In genomic region chr6:137328228-137328627, GRCm38 (mm10) we compare ENCODE assay signal across 14 mouse cellular contexts.
DNase-seq lines count a peak whose midpoint lies in the region; ATAC-seq and TF ChIP-seq lines count a peak whose summit lies in the region.
"Had no signal": no experiment of that assay in that cellular context is flagged by ENCODE, and none has a peak within 500 bp of the region (broad histone marks: within the 10 kb centered on the region; RNA-seq: fewer than 3 reads in every experiment).

No protein-coding gene starts in this region.

- no peak overlapping the region for H3K4me3 ChIP-seq in forebrain, embryonic 11.5 days (ENCODE audit: low read depth, low read length)
- H3K4me3 ChIP-seq in forebrain, postnatal 0 days (ENCODE audit: low read depth, low read length), result no peak overlapping the region
- H3K4me3 ChIP-seq in neural tube, embryonic 13.5 days, result no peak overlapping the region
- H3K4me3 ChIP-seq in neural tube, embryonic 15.5 days (replicated peaks), result no peak overlapping the region
- H3K4me3 ChIP-seq in ES-E14 (ENCODE audit: insufficient read depth in 1 of 2, low read depth in 1 of 2, low read length in 2 of 2, poor library complexity in 1 of 2, severe bottlenecking in 1 of 2), result no peak overlapping the region
- no peak overlapping the region for H3K4me3 ChIP-seq in intestine, embryonic 15.5 days (replicated peaks)
- H3K4me3 ChIP-seq: embryonic facial prominence, embryonic 10.5 days; embryonic facial prominence, embryonic 12.5 days had no signal

- peak; percentile 34; the same call in 1 of the 2 replicates for ATAC-seq in forebrain, embryonic 11.5 days (replicated peaks; ENCODE audit: low FRiP score)
- ATAC-seq in forebrain, postnatal 0 days, result no peak
- no peak for ATAC-seq in neural tube, embryonic 13.5 days (ENCODE audit: low read depth)
- ATAC-seq in neural tube, embryonic 15.5 days (ENCODE audit: low FRiP score), result no peak
- no peak for ATAC-seq in intestine, embryonic 15.5 days
- ATAC-seq: activated CD4-positive, CD25-positive, alpha-beta regulatory T cell, adult 4 months; Patski had no signal

- no peaks in the 10 kb centered on the region for H3K36me3 ChIP-seq in forebrain, embryonic 11.5 days (ENCODE audit: control insufficient read depth, insufficient read depth, low read length)
- no peaks in the 10 kb centered on the region for H3K36me3 ChIP-seq in forebrain, postnatal 0 days (ENCODE audit: insufficient read depth)
- 0 out of 2 replicates have a peak, but pooled peaks cover 3% of the 10 kb centered on the region for H3K36me3 ChIP-seq in neural tube, embryonic 13.5 days
- no peaks in the 10 kb centered on the region; the same call in 1 of the 2 replicates for H3K36me3 ChIP-seq in neural tube, embryonic 15.5 days
- H3K36me3 ChIP-seq in ES-E14 (ENCODE audit: control insufficient read depth, insufficient read depth, low read length, poor library complexity, severe bottlenecking), result no peaks in the 10 kb centered on the region
- H3K36me3 ChIP-seq in intestine, embryonic 15.5 days, result no peaks in the 10 kb centered on the region
- H3K36me3 ChIP-seq: embryonic facial prominence, embryonic 10.5 days; embryonic facial prominence, embryonic 12.5 days; G1E had no signal

- WGBS in forebrain, embryonic 11.5 days, result 67% methylated on average over 4 of the region's 4 CpGs
- WGBS in forebrain, postnatal 0 days, result 62% methylated on average over 4 of the region's 4 CpGs
- 69% methylated on average over 4 of the region's 4 CpGs for WGBS in neural tube, embryonic 13.5 days
- 69% methylated on average over 4 of the region's 4 CpGs for WGBS in neural tube, embryonic 15.5 days
- WGBS in intestine, embryonic 15.5 days, result 70% methylated on average over 4 of the region's 4 CpGs

- no peak for TF ChIP-seq CTCF in forebrain, postnatal 0 days (IDR thresholded peaks at IDR 0.05; ENCODE audit: low read depth)

- no peaks in the 10 kb centered on the region for H3K27me3 ChIP-seq in forebrain, embryonic 11.5 days (ENCODE audit: control insufficient read depth, insufficient read depth, low read length)
- H3K27me3 ChIP-seq in forebrain, postnatal 0 days (ENCODE audit: insufficient read depth, low read length), result no peaks in the 10 kb centered on the region
- no peaks in the 10 kb centered on the region for H3K27me3 ChIP-seq in neural tube, embryonic 13.5 days
- H3K27me3 ChIP-seq in neural tube, embryonic 15.5 days (replicated peaks), result no peaks in the 10 kb centered on the region
- H3K27me3 ChIP-seq in intestine, embryonic 15.5 days (replicated peaks), result no peaks in the 10 kb centered on the region
- H3K27me3 ChIP-seq: embryonic facial prominence, embryonic 12.5 days; Patski had no signal

- no peak overlapping the region for H3K9ac ChIP-seq in forebrain, embryonic 11.5 days (ENCODE audit: low read length)
- H3K9ac ChIP-seq in forebrain, postnatal 0 days, result no peak overlapping the region
- H3K9ac ChIP-seq in neural tube, embryonic 13.5 days, result no peak overlapping the region
- no peak overlapping the region for H3K9ac ChIP-seq in neural tube, embryonic 15.5 days (replicated peaks)
- H3K9ac ChIP-seq in ES-E14 (ENCODE audit: insufficient read depth, low read depth, low read length, poor library complexity, severe bottlenecking), result no peak overlapping the region
- no peak overlapping the region for H3K9ac ChIP-seq in intestine, embryonic 15.5 days
- H3K9ac ChIP-seq: embryonic facial prominence, embryonic 12.5 days had no signal

- H3K27ac ChIP-seq in forebrain, embryonic 11.5 days (ENCODE audit: low read depth, low read length), result no peak overlapping the region
- H3K27ac ChIP-seq in forebrain, postnatal 0 days (ENCODE audit: low read depth, low read length), result no peak overlapping the region
- no peak overlapping the region for H3K27ac ChIP-seq in neural tube, embryonic 13.5 days (replicated peaks)
- H3K27ac ChIP-seq in neural tube, embryonic 15.5 days (replicated peaks), result no peak overlapping the region
- no peak overlapping the region for H3K27ac ChIP-seq in ES-E14 (ENCODE audit: insufficient read depth, low read depth, low read length, poor library complexity, severe bottlenecking)
- no peak overlapping the region for H3K27ac ChIP-seq in intestine, embryonic 15.5 days
- H3K27ac ChIP-seq: embryonic facial prominence, embryonic 10.5 days; embryonic facial prominence, embryonic 12.5 days had no signal

- no peak for DNase-seq in forebrain, embryonic 11.5 days (ENCODE audit: low spot score)
- no peak for DNase-seq in forebrain, postnatal 0 days
- DNase-seq in ES-E14 (ENCODE audit: low read depth, low spot score), result no peak
- DNase-seq: cerebellum, adult 11-12 months; cerebellum, adult 2 months; cerebellum, adult 9-10 months had no signal

- H3K9me3 ChIP-seq in forebrain, embryonic 11.5 days (ENCODE audit: control insufficient read depth, low read length), result no peaks in the 10 kb centered on the region
- no peaks in the 10 kb centered on the region for H3K9me3 ChIP-seq in forebrain, postnatal 0 days (ENCODE audit: low read length)
- 0 out of 2 replicates have a peak, but pooled peaks cover 3% of the 10 kb centered on the region for H3K9me3 ChIP-seq in neural tube, embryonic 13.5 days
- no peaks in the 10 kb centered on the region for H3K9me3 ChIP-seq in neural tube, embryonic 15.5 days (replicated peaks)
- no peaks in the 10 kb centered on the region for H3K9me3 ChIP-seq in ES-E14 (ENCODE audit: control insufficient read depth, insufficient read depth, low read depth, low read length)
- no peaks in the 10 kb centered on the region for H3K9me3 ChIP-seq in intestine, embryonic 15.5 days
- H3K9me3 ChIP-seq: embryonic facial prominence, embryonic 10.5 days; embryonic facial prominence, embryonic 12.5 days had no signal

- no peak overlapping the region for H3K4me2 ChIP-seq in forebrain, embryonic 11.5 days (ENCODE audit: low read depth, low read length, severe bottlenecking)
- no peak overlapping the region for H3K4me2 ChIP-seq in forebrain, postnatal 0 days (ENCODE audit: low read depth)
- H3K4me2 ChIP-seq in neural tube, embryonic 13.5 days, result 0 out of 2 replicates have a peak overlapping the region, but pooled peaks have one; percentile 4
- no peak overlapping the region for H3K4me2 ChIP-seq in neural tube, embryonic 15.5 days
- H3K4me2 ChIP-seq in intestine, embryonic 15.5 days (replicated peaks), result no peak overlapping the region
- H3K4me2 ChIP-seq: embryonic facial prominence, embryonic 12.5 days had no signal

- in situ Hi-C loops in ES-E14 (cut with MboI; ENCODE audit: low sequenced_read_pairs in 2 of 2, unreplicated experiment in 2 of 2), result no loop called here

- no peaks in the 10 kb centered on the region for H3K4me1 ChIP-seq in forebrain, embryonic 11.5 days (replicated peaks; ENCODE audit: control insufficient read depth, insufficient read depth, low read length)
- H3K4me1 ChIP-seq in forebrain, postnatal 0 days (ENCODE audit: insufficient read depth), result no peaks in the 10 kb centered on the region; the same call in 1 of the 2 replicates
- H3K4me1 ChIP-seq in neural tube, embryonic 13.5 days (replicated peaks), result peaks cover 13% of the 10 kb centered on the region
- peaks cover 9% of the 10 kb centered on the region; the same call in 1 of the 2 replicates for H3K4me1 ChIP-seq in neural tube, embryonic 15.5 days
- no peaks in the 10 kb centered on the region for H3K4me1 ChIP-seq in ES-E14 (ENCODE audit: control insufficient read depth in 2 of 2, insufficient read depth in 2 of 2, low read length in 2 of 2, poor library complexity in 1 of 2)
- H3K4me1 ChIP-seq in intestine, embryonic 15.5 days (replicated peaks), result 0 out of 2 replicates have a peak, but pooled peaks cover 4% of the 10 kb centered on the region
- H3K4me1 ChIP-seq: embryonic facial prominence, embryonic 12.5 days had no signal

TF ChIP-seq in ES-E14, 5 proteins besides CTCF, POLR2A, EP300 and RAD21:
- TF ChIP-seq ZNF384 (IDR thresholded peaks at IDR 0.05; ENCODE audit: low read depth, low read length) (peak; percentile 94), ZC3H11A (IDR thresholded peaks at IDR 0.05; ENCODE audit: borderline replicate concordance, low read depth, low read length) (no peak)
